Mouse (Mus musculus) liver, postnatal 0 days (tissue): ENCODE results near the gene Ccr1l1. TPM values are rescaled to one million over a fixed set of nuclear protein-coding genes. Genes with fewer than 3 reads are reported as not detected.

Experiments used
- ATAC-seq: fragments of 200-750 bp; cut with Nextera tagmentation; 2 replicates; pipeline ENCODE4 v1.8.0; 2017; ENCODE audit warnings: mild to moderate bottlenecking, moderate library complexity
- DNase-seq: peaks from one replicate; pipeline ENCODE4 v3.0.0-alpha.2; 2016
- H3K27ac ChIP-seq: fragments of 300-500 bp; sonication (generic); 2 replicates; pipeline ENCODE4 v1.5.1; 2014; ENCODE audit warnings: antibody characterized with exemption, moderate library complexity, mild to moderate bottlenecking, low read depth
- H3K27me3 ChIP-seq: fragments of 300-500 bp; sonication (generic); 2 replicates; pipeline ENCODE4 v1.6.1; 2014; ENCODE audit warnings: low read length, control low read depth, mixed read lengths; ENCODE audit not compliant: insufficient read depth
- H3K36me3 ChIP-seq: fragments of 300-500 bp; sonication (generic); replicated peaks from 2 replicates; pipeline ENCODE4 v1.6.1; 2014; ENCODE audit warnings: mild to moderate bottlenecking, control low read depth, low read length, moderate library complexity, mixed read lengths; ENCODE audit not compliant: insufficient read depth
- H3K4me1 ChIP-seq: fragments of 300-500 bp; sonication (generic); 2 replicates; pipeline ENCODE4 v1.6.1; 2014; ENCODE audit warnings: antibody characterized with exemption, mild to moderate bottlenecking, control low read depth; ENCODE audit not compliant: insufficient read depth
- H3K4me2 ChIP-seq: fragments of 300-500 bp; sonication (generic); 2 replicates; pipeline ENCODE4 v1.6.1; 2014; ENCODE audit warnings: low read depth, mild to moderate bottlenecking, low read length, moderate library complexity, mixed read lengths
- H3K4me3 ChIP-seq: fragments of 300-500 bp; sonication (generic); 2 replicates; pipeline ENCODE4 v1.5.1; 2014; ENCODE audit warnings: low read depth, low read length
- H3K9ac ChIP-seq: fragments of 300-500 bp; sonication (generic); replicated peaks from 2 replicates; pipeline ENCODE4 v1.6.1; 2014; ENCODE audit warnings: mild to moderate bottlenecking, moderate library complexity
- H3K9me3 ChIP-seq: fragments of 300-500 bp; sonication (generic); 2 replicates; pipeline ENCODE4 v1.6.1; 2016; ENCODE audit warnings: mild to moderate bottlenecking, control low read depth, low read length, mixed read lengths
- CTCF ChIP-seq: sonication (generic); IDR thresholded peaks from 2 replicates; pipeline ENCODE4 v1.5.1; 2016; ENCODE audit warnings: antibody characterized with exemption, low read depth
- EP300 ChIP-seq: IDR thresholded peaks from 2 replicates; pipeline ENCODE4 v1.6.1; 2016; ENCODE audit warnings: antibody characterized with exemption, low read depth, mild to moderate bottlenecking
- WGBS: fragments of 180-500 bp; shearing (Covaris S2); extraction: QIAGEN DNeasy Blood & Tissue Kit; methylation state at CpG from one replicate; pipeline ENCODE4 v1.1.7; 2014; ENCODE audit not compliant: insufficient replicate concordance; 5-methylcytosine and 5-hydroxymethylcytosine counted together
- polyA plus RNA-seq: library from polyadenylated mRNA; unstranded; fragments of >200 nt; fragmentation: Nextera tagmentation; extraction: Ambion mirVana; gene quantifications from 2 replicates; pipeline ENCODE4 v1.2.1, GENCODE M21; 2015

The Ccr1l1 gene
- polyA plus RNA-seq, 1 experiment from 2014 or later: not detected

- no peaks in the 10 kb centered on the region for H3K9me3 ChIP-seq
- ATAC-seq: no peak
- DNase-seq: no peak
- H3K4me3 ChIP-seq: no peak overlapping the region
- no peak for TF ChIP-seq CTCF
- no peak for TF ChIP-seq EP300
- H3K27me3 ChIP-seq: no peaks in the 10 kb centered on the region
- peak overlapping the region; percentile 59 for H3K4me2 ChIP-seq
- no peaks in the 10 kb centered on the region for H3K36me3 ChIP-seq
- peak overlapping the region; percentile 96 for H3K27ac ChIP-seq
- H3K4me1 ChIP-seq: peaks cover 38% of the 10 kb centered on the region
- 46% methylated on average over 16 of the region's 16 CpGs for WGBS
- H3K9ac ChIP-seq: 0 out of 2 replicates have a peak overlapping the region, but pooled peaks have one; percentile 32
Measured at GRCm38 (mm10) chr9:123927281-123927960, 50.8 kb downstream of the Ccr1l1 start.

Other genes with a start within 250 kb of the Ccr1l1 start
- gene Cxcr6, start 171.9 kb downstream of the Ccr1l1 start, polyA plus RNA-seq: 0.49 and 0.56 TPM in 2 replicates
- 3.3 and 4.3 TPM in 2 replicates for gene Fyco1, start 126.5 kb downstream of the Ccr1l1 start, polyA plus RNA-seq
- 0.11 TPM in 2 replicates for gene Xcr1, start 116.4 kb downstream of the Ccr1l1 start, polyA plus RNA-seq
- gene Ccr1, start 9.7 kb downstream of the Ccr1l1 start, polyA plus RNA-seq: 2.9 and 3.0 TPM in 2 replicates
- 0.40 and 0.42 TPM in 2 replicates for gene Ccr3, start 43.6 kb upstream of the Ccr1l1 start, polyA plus RNA-seq
- gene Ccr2, start 123.5 kb upstream of the Ccr1l1 start, polyA plus RNA-seq: 4.9 and 5.0 TPM in 2 replicates
- 4.7 and 5.0 TPM in 2 replicates for gene Ccr5, start 143.1 kb upstream of the Ccr1l1 start, polyA plus RNA-seq